Mouse (Mus musculus): ENCODE measurements at regions not wholly inside any gene's neighbourhood (a gene's known extent, or its start where the extent isn't known, plus 50 kb on each side); places are given as distances from the start of the nearest gene placed in this dataset.
A peak's percentile ranks its signal among the peaks of the same experiment; 100 is the strongest.

- no peak for DNase-seq (ENCODE audit: low spot score in 2 of 2)
Observed at GRCm38 (mm10) chr19:21214253-21214652, 57.8 kb upstream of the Zfand5 start.

- no peak for DNase-seq (ENCODE audit: low spot score in 2 of 2)
Observed at GRCm38 (mm10) chr19:21193461-21193860, 78.6 kb upstream of the Zfand5 start.

GRCm38 (mm10) chr19:21192576-21192975 is 79.5 kb upstream of the Zfand5 start:
- DNase-seq (ENCODE audit: low spot score in 2 of 2), result no peak

DNA sequence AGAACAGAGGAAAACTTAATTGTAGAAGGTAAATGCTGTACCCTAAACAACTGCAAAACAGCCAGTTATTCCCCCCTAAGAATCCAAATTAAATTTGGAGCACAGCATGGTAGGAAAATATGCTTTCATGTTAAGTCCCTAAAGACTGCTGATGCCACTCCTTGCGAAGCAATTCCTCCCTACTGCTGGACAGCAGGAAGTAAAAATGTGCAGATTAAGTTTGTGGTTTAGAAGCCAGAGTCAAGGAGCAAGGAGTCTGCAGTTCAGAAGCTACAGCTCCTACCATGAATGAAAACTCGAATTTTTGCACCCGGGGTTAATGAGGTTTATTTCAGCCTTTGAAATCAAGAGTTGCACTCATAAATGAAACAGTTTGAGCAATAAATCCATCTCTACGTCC is 82.9 kb upstream of the Zfand5 start:
- DNase-seq (ENCODE audit: low spot score in 2 of 2), result no peak

GRCm38 (mm10) chr19:21186656-21187055 is 85.4 kb upstream of the Zfand5 start:
- no peak for DNase-seq (ENCODE audit: low spot score in 2 of 2)

DNA sequence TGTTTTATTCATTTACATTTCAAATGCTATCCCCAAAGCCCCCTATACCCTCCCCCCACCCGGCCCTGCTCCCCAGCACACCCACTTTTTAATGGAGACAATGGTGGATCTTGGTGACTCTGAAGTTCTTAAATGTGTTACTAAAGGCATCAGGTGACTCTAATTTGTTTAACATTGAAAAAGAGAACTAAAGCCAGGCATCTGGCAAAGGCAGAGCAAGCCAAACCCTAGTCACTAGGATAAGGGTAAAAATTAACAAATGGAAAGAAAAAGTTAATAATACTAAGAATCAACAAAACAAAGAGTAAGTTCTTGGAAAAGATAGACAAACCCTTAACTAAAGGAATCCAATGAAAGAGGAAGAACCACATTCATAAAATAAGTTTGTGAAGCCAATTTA is 86.1 kb upstream of the Zfand5 start:
- no peak for DNase-seq (ENCODE audit: low spot score in 2 of 2)

GRCm38 (mm10) chr19:21183028-21183427 is 89.0 kb upstream of the Zfand5 start:
- DNase-seq (ENCODE audit: low spot score in 2 of 2), result no peak

DNA sequence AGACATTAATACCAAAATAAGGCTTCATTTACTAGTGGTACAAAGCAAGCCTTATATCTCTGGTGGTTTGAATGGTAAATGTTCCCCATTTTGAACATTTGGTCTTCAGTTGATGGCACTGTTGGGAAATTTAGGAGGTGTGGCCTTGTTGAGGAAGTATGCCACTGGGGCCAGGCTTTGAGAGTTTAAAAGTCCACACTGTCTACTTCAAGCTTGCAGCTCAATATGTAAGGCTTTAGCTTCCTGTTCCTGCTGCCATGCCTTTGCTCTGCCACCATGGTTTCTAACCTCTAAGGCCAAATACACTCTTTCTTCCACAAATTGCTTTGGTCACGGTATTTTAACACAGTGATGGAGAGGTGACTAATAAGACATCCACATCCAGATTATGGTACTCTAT is 92.2 kb upstream of the Zfand5 start:
- no peak for DNase-seq (ENCODE audit: low spot score in 2 of 2)

DNA sequence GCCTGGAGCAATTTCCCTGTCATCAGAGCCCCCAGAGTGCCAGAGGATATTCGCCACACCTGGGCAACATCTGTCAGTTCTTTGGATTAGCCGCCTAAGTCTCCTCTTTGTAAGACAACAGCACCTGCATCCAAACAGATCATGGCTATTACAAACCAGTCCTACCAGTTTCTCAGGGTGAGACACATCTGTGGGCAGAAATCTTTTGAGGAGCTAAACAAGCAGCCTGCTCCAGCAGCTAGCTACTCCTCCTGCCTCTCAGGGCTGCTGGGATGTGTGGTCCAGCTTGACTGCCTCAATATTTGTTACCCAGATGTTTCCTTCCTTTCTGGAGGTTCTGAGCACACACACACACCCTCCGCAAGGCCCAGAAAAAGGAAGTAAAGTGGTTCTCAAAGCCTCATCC is 96.6 kb upstream of the Zfand5 start:
- no peak for DNase-seq (ENCODE audit: low spot score in 2 of 2)

DNA sequence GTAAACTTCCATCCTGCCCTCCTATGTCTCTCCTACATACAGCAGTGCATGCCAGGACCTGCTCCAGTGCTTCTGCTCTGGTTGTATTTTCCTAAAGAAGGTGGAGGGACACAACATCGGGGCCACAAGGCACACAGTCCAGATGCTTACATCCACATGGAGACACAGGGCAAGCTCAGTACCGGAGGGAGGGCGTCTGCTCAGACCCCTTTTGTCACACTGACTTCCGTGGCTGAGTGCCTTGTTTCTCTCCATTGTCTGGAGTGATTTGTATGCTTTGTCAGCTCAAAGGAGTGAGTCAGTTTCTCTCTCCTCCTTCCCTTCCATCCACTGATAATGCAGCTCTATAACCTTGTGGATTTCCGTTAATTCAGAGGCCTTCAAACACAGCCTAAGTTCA is 97.4 kb upstream of the Zfand5 start:
- DNase-seq (ENCODE audit: low spot score in 2 of 2), result no peak

- DNase-seq (ENCODE audit: low spot score in 2 of 2), result no peak
Observed at GRCm38 (mm10) chr19:21173896-21174483, 98.1 kb upstream of the Zfand5 start.

GRCm38 (mm10) chr19:21171191-21171590 is 100.9 kb upstream of the Zfand5 start:
- no peak for DNase-seq (ENCODE audit: low spot score in 2 of 2)

GRCm38 (mm10) chr19:21170785-21171184 is 101.3 kb upstream of the Zfand5 start:
- DNase-seq (ENCODE audit: low spot score in 2 of 2), result no peak

GRCm38 (mm10) chr19:21166939-21167338 is 105.1 kb upstream of the Zfand5 start:
- DNase-seq (ENCODE audit: low spot score in 2 of 2), result no peak

DNA sequence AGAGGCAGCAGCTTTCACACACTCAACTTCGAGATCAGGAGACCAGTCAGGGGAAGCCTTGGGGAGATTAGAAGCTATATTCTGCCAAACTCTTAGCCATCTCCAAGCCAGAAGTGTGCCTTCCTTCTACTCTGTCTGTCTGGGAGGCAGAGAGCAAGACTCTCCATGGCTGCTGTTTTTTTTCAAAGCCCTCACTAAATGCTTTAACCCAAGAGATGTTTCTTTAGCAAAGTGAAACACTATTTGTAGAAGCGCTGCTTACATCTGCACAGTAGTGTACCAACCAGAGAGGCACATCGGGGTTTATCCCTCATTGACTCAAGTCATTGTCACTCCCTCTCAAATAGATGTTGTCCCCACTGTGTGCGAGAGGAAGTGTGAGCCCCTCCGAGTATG is 105.6 kb upstream of the Zfand5 start:
- DNase-seq (ENCODE audit: low spot score in 2 of 2), result no peak

DNA sequence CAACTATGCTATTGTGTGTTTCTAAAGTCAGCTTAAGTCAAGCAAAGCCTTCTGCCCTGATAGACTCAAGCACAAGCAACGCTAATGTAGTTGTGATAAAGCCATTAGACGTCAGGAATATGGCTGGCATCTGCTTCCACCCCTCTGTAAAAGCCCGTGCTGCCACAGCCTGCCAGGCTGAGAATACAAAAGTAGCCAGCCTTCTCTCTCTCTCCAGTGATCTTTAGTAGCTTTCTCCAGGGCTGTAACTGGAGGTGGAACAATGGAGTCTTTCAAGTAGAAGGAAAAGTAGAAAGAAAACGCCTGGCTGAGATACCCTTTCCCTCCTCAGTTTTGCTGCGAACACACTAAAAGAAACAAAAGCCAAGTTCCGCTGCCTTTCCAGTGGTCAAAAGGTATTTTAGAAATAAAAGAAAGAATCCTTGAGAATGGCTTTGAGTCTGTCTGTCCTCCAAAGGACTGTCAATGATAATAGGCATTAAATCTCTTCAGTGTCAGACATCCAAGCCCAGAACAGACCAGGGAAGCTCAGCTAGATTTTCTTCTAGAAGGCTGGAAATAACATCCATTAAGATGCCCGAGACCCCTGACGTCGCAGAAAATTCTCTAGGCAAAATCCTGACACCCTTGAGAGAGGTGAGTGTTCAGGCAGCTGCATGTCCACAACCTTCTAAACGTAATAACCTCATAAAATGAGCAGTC is 106.2 kb upstream of the Zfand5 start:
- no peak for DNase-seq (ENCODE audit: low spot score in 2 of 2)

- no peak for DNase-seq (ENCODE audit: low spot score in 2 of 2)
Observed at GRCm38 (mm10) chr19:21163978-21164377, 108.1 kb upstream of the Zfand5 start.

- DNase-seq (ENCODE audit: low spot score in 2 of 2), result no peak
Observed at GRCm38 (mm10) chr19:21160946-21161345, 111.1 kb upstream of the Zfand5 start.

- DNase-seq (ENCODE audit: low spot score in 2 of 2), result no peak
Observed at GRCm38 (mm10) chr19:21159189-21160137, 112.6 kb upstream of the Zfand5 start.

GRCm38 (mm10) chr19:21154162-21154561 is 117.9 kb upstream of the Zfand5 start:
- DNase-seq (ENCODE audit: low spot score in 2 of 2), result no peak

GRCm38 (mm10) chr19:21152027-21152426 is 120.1 kb upstream of the Zfand5 start:
- DNase-seq (ENCODE audit: low spot score in 2 of 2), result peak in 1 of 2 experiments; percentile 26

DNA sequence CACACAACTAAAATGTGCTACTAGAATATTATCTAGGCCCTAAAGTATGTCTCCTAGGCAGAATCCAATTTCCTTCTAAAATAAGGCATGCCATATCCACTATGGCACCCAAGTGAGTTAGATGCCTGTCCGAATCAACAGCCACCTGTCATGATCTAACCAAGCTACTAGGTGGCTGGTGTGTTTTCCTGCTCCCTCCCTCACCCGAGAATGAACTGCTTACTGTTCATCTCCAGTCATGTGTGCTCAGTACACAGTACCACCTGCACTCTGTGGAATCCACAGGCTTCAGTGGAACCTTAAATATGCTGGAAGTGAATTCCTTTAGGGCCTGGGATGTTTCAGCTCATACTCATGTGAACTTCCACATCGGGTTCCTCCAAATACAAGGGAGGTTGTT is 121.2 kb upstream of the Zfand5 start:
- DNase-seq (ENCODE audit: low spot score in 2 of 2), result no peak

DNA sequence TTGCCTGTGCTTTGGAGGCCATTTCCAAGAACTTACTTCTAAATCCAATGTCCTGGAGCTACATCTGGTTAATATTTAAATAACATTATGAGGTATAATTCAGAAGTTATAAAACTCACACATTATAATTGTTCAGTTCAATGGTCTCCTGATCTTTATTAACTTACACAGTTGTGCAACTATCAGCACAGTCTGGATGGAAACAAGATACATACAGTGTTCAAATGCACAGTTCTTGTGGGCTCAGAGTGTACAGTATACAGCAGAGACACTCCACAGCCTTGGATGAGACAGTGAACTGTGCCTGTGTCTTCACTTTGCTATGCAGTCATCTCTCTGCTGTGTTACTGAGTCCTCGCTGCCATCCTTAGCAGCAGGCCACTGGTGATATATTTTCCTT is 121.8 kb upstream of the Zfand5 start:
- DNase-seq (ENCODE audit: low spot score in 2 of 2), result no peak

All from left cerebral cortex, adult 9 months (tissue).